Mouse (Mus musculus) midbrain, embryonic 12.5 days (tissue): ENCODE data around the gene Slc25a12. TPM values are rescaled to one million over a fixed set of nuclear protein-coding genes. Genes with fewer than 3 reads are reported as not detected.

ENCODE experiments used
- ATAC-seq: fragments of 200-750 bp; cut with Nextera tagmentation; 2 replicates; pipeline ENCODE4 v1.8.0; 2017; ENCODE audit warnings: low read depth, moderate TSS enrichment, moderate library complexity; ENCODE audit not compliant: low FRiP score
- H3K27ac ChIP-seq: fragments of 300-500 bp; sonication (generic); replicated peaks from 2 replicates; pipeline ENCODE4 v1.5.1; 2016; ENCODE audit warnings: mild to moderate bottlenecking
- H3K27me3 ChIP-seq: fragments of 300-500 bp; sonication (generic); 2 replicates; pipeline ENCODE4 v1.6.1; 2016; ENCODE audit warnings: mild to moderate bottlenecking
- H3K36me3 ChIP-seq: fragments of 300-500 bp; sonication (generic); 2 replicates; pipeline ENCODE4 v1.6.1; 2016
- H3K4me1 ChIP-seq: fragments of 300-500 bp; sonication (generic); 2 replicates; pipeline ENCODE4 v1.6.1; 2016
- H3K4me2 ChIP-seq: fragments of 300-500 bp; sonication (generic); replicated peaks from 2 replicates; pipeline ENCODE4 v1.6.1; 2016; ENCODE audit warnings: mild to moderate bottlenecking, moderate library complexity
- H3K4me3 ChIP-seq: fragments of 300-500 bp; sonication (generic); 2 replicates; pipeline ENCODE4 v1.5.1; 2016; ENCODE audit warnings: mild to moderate bottlenecking
- H3K9ac ChIP-seq: fragments of 300-500 bp; sonication (generic); replicated peaks from 2 replicates; pipeline ENCODE4 v1.6.1; 2016; ENCODE audit warnings: mild to moderate bottlenecking, moderate library complexity
- H3K9me3 ChIP-seq: fragments of 300-500 bp; sonication (generic); 2 replicates; pipeline ENCODE4 v1.6.1; 2016; ENCODE audit warnings: mild to moderate bottlenecking
- WGBS: fragments of 180-500 bp; shearing (Covaris S2); methylation state at CpG from one replicate; pipeline ENCODE4 v1.1.7; 2016; 5-methylcytosine and 5-hydroxymethylcytosine counted together
- polyA plus RNA-seq: library from polyadenylated mRNA; unstranded; fragments of >200 nt; fragmentation: Nextera tagmentation; extraction: Ambion mirVana; gene quantifications from 2 replicates; pipeline ENCODE4 v1.2.1, GENCODE M21; 2016

Gene Slc25a12
- polyA plus RNA-seq, 1 experiment from 2014 or later = 44.5 TPM

DNA sequence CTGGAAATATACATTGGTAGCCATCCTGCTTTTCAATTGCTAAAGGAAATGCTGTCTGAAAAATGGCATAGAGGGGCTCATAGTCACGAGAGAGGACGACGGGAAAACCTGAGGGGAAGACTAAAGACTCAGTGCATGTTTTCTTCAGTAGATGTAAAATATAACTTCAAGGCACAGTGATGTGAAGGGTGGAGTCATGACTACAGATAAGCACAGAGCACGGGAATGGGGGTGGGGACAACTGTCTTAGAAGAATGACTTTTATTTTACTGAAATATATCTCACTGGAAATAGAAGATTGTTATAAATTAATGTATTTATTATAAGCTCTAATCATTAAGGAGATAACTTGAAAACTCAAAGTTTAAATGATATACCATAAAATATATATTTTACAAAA is 97.5 kb downstream of the Slc25a12 start:
- no peak overlapping the region for H3K9ac ChIP-seq
- no peaks in the 10 kb centered on the region for H3K4me1 ChIP-seq
- peaks cover 22% of the 10 kb centered on the region for H3K36me3 ChIP-seq
- 88% methylated on average over 4 of the region's 4 CpGs for WGBS
- no peaks in the 10 kb centered on the region for H3K27me3 ChIP-seq
- no peak overlapping the region for H3K4me3 ChIP-seq
- H3K27ac ChIP-seq = no peak overlapping the region
- H3K9me3 ChIP-seq = no peaks in the 10 kb centered on the region
- H3K4me2 ChIP-seq = no peak overlapping the region
- no peak for ATAC-seq

- Histone ChIP-seq H3K27me3 (no peaks in the 10 kb centered on the region), H3K9ac (no peak overlapping the region), H3K4me3 (no peak overlapping the region), H3K4me2 (no peak overlapping the region), H3K4me1 (no peaks in the 10 kb centered on the region), H3K27ac (no peak overlapping the region), H3K36me3 (peaks cover 25% of the 10 kb centered on the region), H3K9me3 (no peaks in the 10 kb centered on the region)
- no peak for ATAC-seq
- 80% methylated on average over 1 of the region's 1 CpGs for WGBS
Measured at GRCm38 (mm10) chr2:71269332-71269731, 98.2 kb downstream of the Slc25a12 start.

GRCm38 (mm10) chr2:71268691-71269090 is 98.9 kb downstream of the Slc25a12 start:
- Histone ChIP-seq H3K9ac (no peak overlapping the region), H3K4me1 (no peaks in the 10 kb centered on the region), H3K36me3 (peaks cover 26% of the 10 kb centered on the region), H3K4me3 (no peak overlapping the region), H3K27me3 (no peaks in the 10 kb centered on the region), H3K27ac (no peak overlapping the region), H3K4me2 (no peak overlapping the region), H3K9me3 (no peaks in the 10 kb centered on the region)
- no peak for ATAC-seq
- WGBS = 94% methylated on average over 8 of the region's 8 CpGs

DNA sequence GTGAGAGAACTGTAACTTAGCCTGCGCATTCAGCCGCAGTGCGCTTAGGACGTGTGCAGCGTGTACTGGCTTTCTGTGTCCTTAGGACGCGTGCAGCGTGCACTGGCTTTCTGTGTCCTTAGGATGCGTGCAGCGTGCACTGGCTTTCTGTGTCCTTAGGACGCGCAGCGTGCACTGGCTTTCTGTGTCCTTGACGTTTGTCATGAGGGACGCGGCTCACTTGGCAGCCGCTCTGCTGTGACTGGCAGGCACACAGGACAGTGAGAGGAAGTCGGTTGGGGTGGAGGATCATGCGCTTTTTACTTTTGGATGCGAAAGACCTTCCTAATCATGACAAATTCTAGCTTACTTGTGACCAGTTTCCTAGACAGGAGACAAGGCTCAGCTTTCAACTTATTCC is 103.0 kb downstream of the Slc25a12 start:
- no peak overlapping the region for H3K4me2 ChIP-seq
- 92% methylated on average over 20 of the region's 20 CpGs for WGBS
- H3K36me3 ChIP-seq = peaks cover 59% of the 10 kb centered on the region
- H3K4me1 ChIP-seq = no peaks in the 10 kb centered on the region
- H3K9me3 ChIP-seq = no peaks in the 10 kb centered on the region
- H3K9ac ChIP-seq = no peak overlapping the region
- H3K27me3 ChIP-seq = no peaks in the 10 kb centered on the region
- no peak overlapping the region for H3K4me3 ChIP-seq
- no peak overlapping the region for H3K27ac ChIP-seq
- ATAC-seq = no peak

DNA sequence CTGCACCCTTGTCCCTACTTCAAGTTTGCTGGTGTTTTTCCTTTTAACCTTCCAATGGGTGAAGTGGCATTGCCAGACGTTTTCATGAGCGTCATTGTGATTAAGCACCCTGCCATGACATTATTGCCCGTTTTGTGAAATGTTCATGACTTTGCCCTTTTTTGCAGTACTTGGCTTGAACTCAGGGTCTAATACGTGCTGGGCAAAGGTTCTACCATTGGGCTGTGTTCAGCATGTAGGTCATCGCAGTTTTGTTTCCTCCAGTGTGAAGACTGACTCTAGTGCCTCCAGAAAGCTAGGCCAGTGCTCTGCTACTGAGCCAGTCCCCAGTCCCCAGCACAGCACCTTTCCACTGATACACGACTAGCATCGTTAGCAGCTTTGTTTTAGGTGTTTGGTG is 111.0 kb downstream of the Slc25a12 start:
- peaks cover 86% of the 10 kb centered on the region for H3K36me3 ChIP-seq
- H3K9me3 ChIP-seq = no peaks in the 10 kb centered on the region
- WGBS = 92% methylated on average over 7 of the region's 7 CpGs
- no peak overlapping the region for H3K4me2 ChIP-seq
- no peak for ATAC-seq
- no peak overlapping the region for H3K27ac ChIP-seq
- H3K4me1 ChIP-seq = no peaks in the 10 kb centered on the region
- no peak overlapping the region for H3K4me3 ChIP-seq
- no peak overlapping the region for H3K9ac ChIP-seq
- H3K27me3 ChIP-seq = no peaks in the 10 kb centered on the region

DNA sequence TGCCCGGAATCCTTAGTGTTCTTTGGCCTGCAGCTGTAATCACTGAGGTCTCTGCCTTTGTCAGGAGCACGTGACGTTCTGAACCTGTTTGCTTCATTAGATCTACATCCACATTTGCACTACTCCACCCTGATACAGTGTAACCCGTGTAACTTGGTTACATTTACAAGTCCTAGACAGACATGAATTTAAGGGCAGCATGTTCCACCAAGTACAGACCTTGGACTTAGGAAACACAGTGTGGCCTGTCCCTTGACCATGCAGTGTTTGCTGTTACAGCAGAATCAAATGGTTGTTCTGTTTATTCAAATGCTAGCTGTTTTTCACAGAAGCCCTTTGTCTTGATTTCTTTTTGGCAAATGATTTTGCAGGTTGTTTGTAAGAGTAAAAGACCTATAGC is 112.7 kb downstream of the Slc25a12 start:
- Histone ChIP-seq H3K4me3 (no peak overlapping the region), H3K27me3 (no peaks in the 10 kb centered on the region), H3K9ac (no peak overlapping the region), H3K27ac (no peak overlapping the region), H3K4me2 (no peak overlapping the region), H3K4me1 (no peaks in the 10 kb centered on the region), H3K36me3 (peaks cover 89% of the 10 kb centered on the region), H3K9me3 (no peaks in the 10 kb centered on the region)
- ATAC-seq = no peak
- 85% methylated on average over 4 of the region's 4 CpGs for WGBS

DNA sequence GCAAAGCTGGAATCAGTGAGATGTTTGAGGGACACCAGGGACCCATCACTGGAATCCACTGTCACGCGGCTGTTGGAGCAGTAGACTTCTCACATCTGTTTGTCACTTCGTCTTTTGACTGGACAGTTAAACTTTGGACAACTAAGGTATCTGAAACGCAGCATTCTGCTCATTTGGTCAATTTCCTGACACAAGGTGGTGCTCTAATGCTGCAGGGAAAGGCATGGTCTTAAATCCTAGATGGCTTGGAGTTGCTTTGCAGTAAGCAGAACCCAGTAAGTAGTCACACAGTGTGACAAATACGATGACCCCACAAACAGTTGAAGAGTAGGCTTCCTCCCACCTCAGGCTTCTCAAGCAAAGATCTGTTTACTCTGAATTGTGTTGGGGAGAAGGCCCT is 116.7 kb downstream of the Slc25a12 start:
- no peaks in the 10 kb centered on the region for H3K9me3 ChIP-seq
- H3K27ac ChIP-seq = no peak overlapping the region
- H3K27me3 ChIP-seq = no peaks in the 10 kb centered on the region
- H3K4me2 ChIP-seq = no peak overlapping the region
- ATAC-seq = no peak
- H3K4me3 ChIP-seq = no peak overlapping the region
- peaks cover 70% of the 10 kb centered on the region for H3K36me3 ChIP-seq
- H3K4me1 ChIP-seq = peaks cover 5% of the 10 kb centered on the region; the same call in 1 of the 2 replicates
- 83% methylated on average over 5 of the region's 5 CpGs for WGBS
- no peak overlapping the region for H3K9ac ChIP-seq

DNA sequence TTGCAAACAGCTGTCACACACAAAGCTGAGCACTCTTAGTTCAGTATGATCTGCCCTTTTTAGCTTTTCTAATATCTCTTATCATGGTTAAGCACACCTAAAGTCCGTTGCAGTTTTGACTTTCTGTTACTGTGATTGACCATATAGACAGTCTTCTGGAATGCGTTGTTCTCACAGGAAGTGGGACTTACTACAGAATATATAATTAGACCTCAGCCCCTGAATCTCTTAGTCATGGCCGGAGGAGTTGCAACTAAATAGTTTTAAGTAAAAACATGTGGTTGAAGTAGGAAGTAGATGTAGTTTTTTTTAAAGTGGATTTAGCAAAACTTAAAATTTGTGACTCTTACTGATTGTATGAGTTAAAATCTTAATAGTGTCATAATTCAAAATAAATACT is 119.5 kb downstream of the Slc25a12 start:
- H3K4me1 ChIP-seq = peaks cover 20% of the 10 kb centered on the region; the same call in 1 of the 2 replicates
- no peak overlapping the region for H3K9ac ChIP-seq
- H3K36me3 ChIP-seq = peaks cover 60% of the 10 kb centered on the region
- no peak overlapping the region for H3K27ac ChIP-seq
- WGBS = 81% methylated on average over 3 of the region's 3 CpGs
- no peak overlapping the region for H3K4me3 ChIP-seq
- no peak overlapping the region for H3K4me2 ChIP-seq
- no peak for ATAC-seq
- H3K9me3 ChIP-seq = no peaks in the 10 kb centered on the region
- no peaks in the 10 kb centered on the region for H3K27me3 ChIP-seq

DNA sequence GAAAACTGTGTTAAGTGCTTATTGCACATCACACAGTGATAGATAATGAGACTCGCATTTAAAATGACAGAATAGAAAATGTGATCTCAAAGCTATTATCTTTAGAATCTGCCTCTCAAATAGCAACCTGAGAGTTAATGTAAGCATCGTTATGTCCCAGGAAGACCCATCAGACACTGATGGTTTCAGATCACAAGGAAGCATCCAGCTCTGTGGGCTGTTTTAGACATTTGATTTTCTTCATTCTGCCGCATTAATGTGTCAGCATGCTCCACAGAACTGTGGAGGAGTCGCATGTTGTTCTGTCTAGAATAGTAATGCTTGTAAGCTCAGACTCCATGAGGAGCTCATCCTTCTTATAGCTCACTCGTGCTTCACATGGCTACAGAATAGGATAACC is 121.5 kb downstream of the Slc25a12 start:
- Histone ChIP-seq H3K9ac (no peak overlapping the region), H3K36me3 (peaks cover 49% of the 10 kb centered on the region), H3K4me2 (no peak overlapping the region), H3K4me1 (peaks cover 20% of the 10 kb centered on the region; the same call in 1 of the 2 replicates), H3K4me3 (no peak overlapping the region), H3K9me3 (no peaks in the 10 kb centered on the region), H3K27ac (0 out of 2 replicates have a peak overlapping the region, but pooled peaks have one; percentile 25), H3K27me3 (no peaks in the 10 kb centered on the region)
- WGBS = 88% methylated on average over 5 of the region's 5 CpGs
- ATAC-seq = no peak

- ATAC-seq = 0 out of 2 replicates have a peak, but pooled peaks have one; percentile 41
- peaks cover 42% of the 10 kb centered on the region for H3K36me3 ChIP-seq
- no peak overlapping the region for H3K4me2 ChIP-seq
- H3K4me3 ChIP-seq = no peak overlapping the region
- H3K9ac ChIP-seq = no peak overlapping the region
- peak overlapping the region; percentile 52; the same call in 1 of the 2 replicates for H3K27ac ChIP-seq
- H3K9me3 ChIP-seq = no peaks in the 10 kb centered on the region
- no peaks in the 10 kb centered on the region for H3K27me3 ChIP-seq
- 76% methylated on average over 3 of the region's 3 CpGs for WGBS
- H3K4me1 ChIP-seq = peaks cover 20% of the 10 kb centered on the region; the same call in 1 of the 2 replicates
Measured at GRCm38 (mm10) chr2:71245416-71245815, 122.1 kb downstream of the Slc25a12 start.

DNA sequence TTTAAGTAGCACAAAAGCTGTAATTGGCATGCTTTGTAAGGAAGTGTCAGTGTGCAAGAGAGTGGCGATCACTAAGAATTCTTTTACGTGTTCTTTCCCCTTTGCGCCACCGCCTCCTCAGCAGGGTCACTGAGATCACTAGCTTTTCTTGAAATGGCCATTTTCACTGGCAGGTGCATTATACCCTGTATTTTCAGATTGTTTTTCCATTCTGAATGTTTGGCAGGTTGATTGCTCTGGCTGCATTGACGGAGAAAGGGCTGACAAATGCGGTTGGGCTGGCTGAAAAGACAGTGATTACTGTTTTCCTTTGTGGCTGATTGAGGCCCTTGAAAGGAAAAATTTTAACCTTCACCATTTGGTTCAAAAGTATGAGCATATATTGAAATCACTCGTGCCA is 122.7 kb downstream of the Slc25a12 start:
- Histone ChIP-seq H3K4me2 (no peak overlapping the region), H3K27ac (peak overlapping the region; percentile 52; the same call in 1 of the 2 replicates), H3K9ac (no peak overlapping the region), H3K27me3 (no peaks in the 10 kb centered on the region), H3K4me3 (no peak overlapping the region), H3K4me1 (peaks cover 20% of the 10 kb centered on the region; the same call in 1 of the 2 replicates), H3K36me3 (peaks cover 42% of the 10 kb centered on the region), H3K9me3 (no peaks in the 10 kb centered on the region)
- ATAC-seq = no peak
- WGBS = 73% methylated on average over 7 of the region's 7 CpGs

DNA sequence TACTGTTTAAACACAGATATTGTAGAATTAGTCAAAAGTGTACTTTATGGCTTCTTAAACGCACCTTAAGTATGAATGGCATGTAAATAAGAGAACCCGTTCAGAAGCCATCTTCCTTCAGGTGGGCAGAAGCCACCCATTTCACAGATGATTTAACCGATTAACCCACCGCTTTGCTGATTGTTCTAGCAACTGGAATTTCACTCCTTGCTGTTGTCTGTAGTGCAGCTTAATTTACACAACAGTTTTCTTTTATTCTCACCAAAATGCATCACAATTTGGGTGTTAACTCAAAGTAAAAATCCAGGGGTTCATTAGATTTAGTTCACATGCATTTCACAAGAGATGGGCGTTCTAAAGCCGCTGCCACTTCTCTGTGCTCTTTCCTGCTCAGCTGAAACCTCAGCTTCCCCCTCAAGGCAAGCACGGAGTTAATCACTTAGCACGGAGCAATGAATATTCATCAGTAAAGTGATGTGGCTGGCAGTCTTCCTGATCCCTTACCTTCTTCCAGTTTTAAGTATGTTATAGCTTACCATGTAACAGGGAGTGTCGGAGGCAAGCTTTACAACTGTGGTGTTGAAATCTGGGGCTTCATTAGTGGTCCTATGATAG is 124.4 kb downstream of the Slc25a12 start:
- no peaks in the 10 kb centered on the region for H3K27me3 ChIP-seq
- no peak overlapping the region for H3K4me3 ChIP-seq
- H3K27ac ChIP-seq = no peak overlapping the region
- WGBS = 69% methylated on average over 9 of the region's 9 CpGs
- peaks cover 20% of the 10 kb centered on the region; the same call in 1 of the 2 replicates for H3K4me1 ChIP-seq
- no peak for ATAC-seq
- peaks cover 41% of the 10 kb centered on the region for H3K36me3 ChIP-seq
- no peak overlapping the region for H3K4me2 ChIP-seq
- H3K9ac ChIP-seq = no peak overlapping the region
- no peaks in the 10 kb centered on the region for H3K9me3 ChIP-seq

DNA sequence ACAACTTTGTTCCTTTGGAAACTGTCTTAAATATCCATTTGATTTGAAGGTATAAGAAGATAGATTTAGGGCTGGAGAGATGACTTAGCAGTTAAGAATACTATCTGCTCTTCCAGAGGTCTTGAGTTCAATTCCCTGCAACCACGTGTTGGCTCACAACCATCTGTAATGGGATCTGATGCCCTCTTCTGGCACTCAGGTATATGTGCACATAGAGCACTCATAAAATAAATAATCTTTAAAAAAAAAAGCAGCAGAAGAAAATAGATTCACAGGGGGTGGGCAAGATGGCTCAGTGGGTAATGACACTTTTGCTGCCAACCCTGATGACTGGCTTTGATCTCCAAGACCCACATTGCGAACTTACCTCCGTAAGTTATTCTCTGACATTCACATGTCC is 125.4 kb downstream of the Slc25a12 start:
- ATAC-seq = no peak
- Histone ChIP-seq H3K4me2 (no peak overlapping the region), H3K9me3 (no peaks in the 10 kb centered on the region), H3K36me3 (peaks cover 41% of the 10 kb centered on the region), H3K27ac (no peak overlapping the region), H3K9ac (no peak overlapping the region), H3K4me1 (peaks cover 20% of the 10 kb centered on the region; the same call in 1 of the 2 replicates), H3K4me3 (no peak overlapping the region), H3K27me3 (no peaks in the 10 kb centered on the region)
- 91% methylated on average over 3 of the region's 3 CpGs for WGBS
